Comparison of ENCODE assay signal across 1 mouse cellular context in genomic region chr14:55795380-55796163, GRCm38 (mm10).
TF ChIP-seq lines count a peak whose summit lies in the region.

No protein-coding gene starts in this region.

TF ChIP-seq in CH12.LX, 34 proteins besides CTCF, POLR2A, EP300 and RAD21 (continued from another document):
- no peak for TF ChIP-seq MEF2A (IDR thresholded peaks at IDR 0.05; ENCODE audit: borderline replicate concordance, low read depth, low read length)
